Mouse (Mus musculus): ENCODE measurements at regions not wholly inside any gene's neighbourhood (a gene's known extent, or its start where the extent isn't known, plus 50 kb on each side); places are given as distances from the start of the nearest gene placed in this dataset.

- Histone ChIP-seq H3K9ac (ENCODE audit: low read depth, low read length) (no peak overlapping the region), H3K4me2 (replicated peaks; ENCODE audit: low read depth) (no peak overlapping the region), H3K4me3 (ENCODE audit: low read depth, low read length) (no peak overlapping the region), H3K27me3 (replicated peaks; ENCODE audit: control insufficient read depth, insufficient read depth, low read length) (no peaks in the 10 kb centered on the region), H3K9me3 (ENCODE audit: control insufficient read depth) (no peaks in the 10 kb centered on the region), H3K27ac (ENCODE audit: low read depth, low read length) (no peak overlapping the region), H3K4me1 (replicated peaks; ENCODE audit: control insufficient read depth, insufficient read depth, low read length) (no peaks in the 10 kb centered on the region), H3K36me3 (ENCODE audit: control insufficient read depth, insufficient read depth) (no peaks in the 10 kb centered on the region)
- TF ChIP-seq CTCF (IDR thresholded peaks at IDR 0.05; ENCODE audit: low read depth) = no peak
- peak; percentile 81 for ATAC-seq
- 72% methylated on average over 10 of the region's 10 CpGs for WGBS
Observed at GRCm38 (mm10) chr4:53270433-53270832, 110.7 kb upstream of the Abca1 start.

- Histone ChIP-seq H3K9me3 (ENCODE audit: control insufficient read depth) (no peaks in the 10 kb centered on the region), H3K27ac (ENCODE audit: low read depth, low read length) (no peak overlapping the region), H3K4me3 (ENCODE audit: low read depth, low read length) (no peak overlapping the region), H3K4me1 (replicated peaks; ENCODE audit: control insufficient read depth, insufficient read depth, low read length) (no peaks in the 10 kb centered on the region), H3K27me3 (replicated peaks; ENCODE audit: control insufficient read depth, insufficient read depth, low read length) (no peaks in the 10 kb centered on the region), H3K4me2 (replicated peaks; ENCODE audit: low read depth) (peak overlapping the region; percentile 17; the same call in 1 of the 2 replicates), H3K36me3 (ENCODE audit: control insufficient read depth, insufficient read depth) (no peaks in the 10 kb centered on the region), H3K9ac (ENCODE audit: low read depth, low read length) (no peak overlapping the region)
- peak; percentile 77 for ATAC-seq
- WGBS = 67% methylated on average over 5 of the region's 5 CpGs
- TF ChIP-seq CTCF (IDR thresholded peaks at IDR 0.05; ENCODE audit: low read depth) = no peak
Observed at GRCm38 (mm10) chr4:53269999-53270398, 110.3 kb upstream of the Abca1 start.

DNA sequence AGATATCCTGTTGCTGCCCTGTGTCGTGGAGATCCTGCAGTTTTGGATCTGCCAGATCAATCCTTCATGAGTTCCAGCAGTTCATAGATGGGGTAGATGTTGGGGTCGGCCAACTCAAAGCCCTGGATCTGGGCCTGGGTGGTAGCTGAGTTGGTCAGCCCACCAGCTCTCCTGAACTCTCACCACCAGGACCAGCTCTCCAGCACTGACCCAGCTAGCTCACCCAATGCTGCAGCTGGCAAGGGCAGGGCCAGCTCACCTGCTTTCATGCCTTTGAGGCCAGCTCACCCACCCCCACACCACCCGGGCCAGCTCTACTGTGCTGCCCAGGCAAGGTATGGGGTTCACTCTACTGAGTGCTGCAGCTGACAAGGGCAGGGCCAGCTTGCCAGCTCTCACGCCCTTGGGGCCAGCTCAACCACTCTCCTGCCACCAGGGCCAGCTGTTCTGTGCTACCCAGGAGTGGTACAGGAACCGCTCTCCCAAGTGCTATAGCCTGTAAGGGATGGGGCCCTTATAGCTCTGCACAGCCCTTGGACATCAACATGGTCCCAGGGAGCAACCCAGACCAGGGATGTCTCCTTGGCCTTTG is 109.7 kb upstream of the Abca1 start:
- no peak for ATAC-seq

DNA sequence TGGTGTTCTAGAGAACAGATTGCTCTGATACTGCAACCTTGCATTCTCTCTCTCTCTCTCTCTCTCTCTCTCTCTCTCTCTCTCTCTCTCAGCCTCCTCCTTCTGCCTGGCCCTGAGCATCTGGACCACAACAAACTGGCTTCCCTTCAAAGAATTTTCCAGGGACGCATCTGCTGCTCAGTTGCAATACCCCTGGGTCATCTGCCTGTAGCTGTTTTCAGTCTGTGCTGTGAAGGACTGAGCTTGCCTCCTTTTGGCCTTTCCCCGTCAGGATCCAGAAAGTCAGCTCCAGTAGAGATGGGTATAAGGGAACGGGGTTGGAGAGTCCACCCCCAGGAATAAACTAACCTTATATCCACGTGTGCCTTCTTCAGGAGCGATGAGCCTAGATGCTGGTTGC is 105.2 kb upstream of the Abca1 start:
- no peak for TF ChIP-seq CTCF (IDR thresholded peaks at IDR 0.05; ENCODE audit: low read depth)
- no peaks in the 10 kb centered on the region for H3K9me3 ChIP-seq (ENCODE audit: control insufficient read depth)
- no peak overlapping the region for H3K4me3 ChIP-seq (ENCODE audit: low read depth, low read length)
- no peaks in the 10 kb centered on the region for H3K27me3 ChIP-seq (replicated peaks; ENCODE audit: control insufficient read depth, insufficient read depth, low read length)
- no peak for ATAC-seq
- no peak overlapping the region for H3K4me2 ChIP-seq (replicated peaks; ENCODE audit: low read depth)
- no peaks in the 10 kb centered on the region for H3K36me3 ChIP-seq (ENCODE audit: control insufficient read depth, insufficient read depth)
- H3K9ac ChIP-seq (ENCODE audit: low read depth, low read length) = no peak overlapping the region
- 0 out of 2 replicates have a peak, but pooled peaks cover 4% of the 10 kb centered on the region for H3K4me1 ChIP-seq (replicated peaks; ENCODE audit: control insufficient read depth, insufficient read depth, low read length)
- 86% methylated on average over 5 of the region's 5 CpGs for WGBS
- no peak overlapping the region for H3K27ac ChIP-seq (ENCODE audit: low read depth, low read length)

More for the DNA sequence above, 109.7 kb upstream of the Abca1 start:
- Histone ChIP-seq H3K4me2 (replicated peaks; ENCODE audit: low read depth) (no peak overlapping the region), H3K9ac (ENCODE audit: low read depth, low read length) (no peak overlapping the region), H3K4me1 (replicated peaks; ENCODE audit: control insufficient read depth, insufficient read depth, low read length) (no peaks in the 10 kb centered on the region), H3K27me3 (replicated peaks; ENCODE audit: control insufficient read depth, insufficient read depth, low read length) (no peaks in the 10 kb centered on the region), H3K9me3 (ENCODE audit: control insufficient read depth) (no peaks in the 10 kb centered on the region), H3K36me3 (ENCODE audit: control insufficient read depth, insufficient read depth) (no peaks in the 10 kb centered on the region), H3K4me3 (ENCODE audit: low read depth, low read length) (no peak overlapping the region), H3K27ac (ENCODE audit: low read depth, low read length) (no peak overlapping the region)
- WGBS = 87% methylated on average over 5 of the region's 5 CpGs
- TF ChIP-seq CTCF (IDR thresholded peaks at IDR 0.05; ENCODE audit: low read depth) = no peak

DNA sequence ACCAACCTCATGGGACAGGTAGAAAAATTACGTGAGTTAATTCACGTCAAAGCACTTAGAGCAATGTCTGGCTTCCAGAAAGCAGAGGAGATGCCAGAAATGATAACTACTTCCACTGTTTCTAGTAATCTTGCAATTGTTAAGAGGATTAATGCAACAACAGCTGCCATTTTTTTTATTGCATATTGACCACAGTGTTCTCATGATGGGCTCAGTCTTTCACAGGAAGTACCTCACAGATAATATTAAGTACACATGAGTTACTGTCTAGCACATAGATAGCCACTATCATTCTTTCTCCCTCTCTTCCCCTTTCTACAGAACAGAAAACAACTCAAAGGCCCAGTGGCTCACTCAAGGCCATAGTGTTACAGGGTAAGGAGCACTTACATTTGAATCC is 104.8 kb upstream of the Abca1 start:
- ATAC-seq = no peak
- Histone ChIP-seq H3K9ac (ENCODE audit: low read depth, low read length) (no peak overlapping the region), H3K9me3 (ENCODE audit: control insufficient read depth) (no peaks in the 10 kb centered on the region), H3K4me2 (replicated peaks; ENCODE audit: low read depth) (no peak overlapping the region), H3K4me1 (replicated peaks; ENCODE audit: control insufficient read depth, insufficient read depth, low read length) (0 out of 2 replicates have a peak, but pooled peaks cover 4% of the 10 kb centered on the region), H3K27ac (ENCODE audit: low read depth, low read length) (no peak overlapping the region), H3K4me3 (ENCODE audit: low read depth, low read length) (no peak overlapping the region), H3K27me3 (replicated peaks; ENCODE audit: control insufficient read depth, insufficient read depth, low read length) (no peaks in the 10 kb centered on the region), H3K36me3 (ENCODE audit: control insufficient read depth, insufficient read depth) (no peaks in the 10 kb centered on the region)
- TF ChIP-seq CTCF (IDR thresholded peaks at IDR 0.05; ENCODE audit: low read depth) = no peak
- WGBS = 75% methylated on average over 2 of the region's 2 CpGs

DNA sequence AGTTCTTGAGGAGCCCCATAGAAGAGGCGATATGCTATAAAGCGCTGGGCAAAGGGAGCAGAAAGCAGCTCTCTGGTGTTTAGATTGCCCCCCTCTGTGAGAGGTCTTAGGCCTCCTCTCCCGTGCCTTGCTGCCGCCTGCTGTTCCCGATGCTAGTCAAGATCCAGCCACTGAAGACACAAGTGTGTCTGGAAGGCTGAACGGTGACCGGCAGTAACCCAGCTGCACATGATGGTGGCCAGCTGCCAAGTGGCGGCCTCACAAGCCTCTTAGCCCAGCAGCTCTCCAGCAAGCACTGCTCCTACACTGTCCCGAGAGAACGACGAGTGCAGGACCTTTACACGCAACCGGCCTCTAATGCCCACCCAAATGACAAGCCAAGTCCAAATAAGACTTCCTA is 104.1 kb upstream of the Abca1 start:
- Histone ChIP-seq H3K27me3 (replicated peaks; ENCODE audit: control insufficient read depth, insufficient read depth, low read length) (no peaks in the 10 kb centered on the region), H3K4me3 (ENCODE audit: low read depth, low read length) (no peak overlapping the region), H3K27ac (ENCODE audit: low read depth, low read length) (no peak overlapping the region), H3K9ac (ENCODE audit: low read depth, low read length) (no peak overlapping the region), H3K36me3 (ENCODE audit: control insufficient read depth, insufficient read depth) (no peaks in the 10 kb centered on the region), H3K4me2 (replicated peaks; ENCODE audit: low read depth) (no peak overlapping the region; the same call in 1 of the 2 replicates), H3K9me3 (ENCODE audit: control insufficient read depth) (no peaks in the 10 kb centered on the region), H3K4me1 (replicated peaks; ENCODE audit: control insufficient read depth, insufficient read depth, low read length) (0 out of 2 replicates have a peak, but pooled peaks cover 4% of the 10 kb centered on the region)
- peak; percentile 71 for ATAC-seq
- WGBS = 53% methylated on average over 13 of the region's 13 CpGs
- peak; percentile 63 for TF ChIP-seq CTCF (IDR thresholded peaks at IDR 0.05; ENCODE audit: low read depth)
